Mouse (Mus musculus) heart, postnatal 0 days (tissue): Measurements from ENCODE around the gene Jsrp1. TPM values are rescaled to one million over a fixed set of nuclear protein-coding genes. Genes with fewer than 3 reads are reported as not detected.

Source experiments
- ATAC-seq: fragments of 200-750 bp; cut with Nextera tagmentation; 2 replicates; pipeline ENCODE4 v1.8.0; 2017; ENCODE audit warnings: low read depth, moderate number of reproducible peaks, moderate library complexity; ENCODE audit not compliant: insufficient read depth
- DNase-seq: peaks from one replicate; pipeline ENCODE4 v3.0.0-alpha.2; 2016; ENCODE audit warnings: low spot score
- H3K27ac ChIP-seq: fragments of 300-500 bp; sonication (generic); 2 replicates; pipeline ENCODE4 v1.5.1; 2014; ENCODE audit warnings: low read depth, mild to moderate bottlenecking
- H3K27me3 ChIP-seq: fragments of 300-500 bp; sonication (generic); 2 replicates; pipeline ENCODE4 v1.6.1; 2014; ENCODE audit warnings: low read length, mixed read lengths; ENCODE audit not compliant: control insufficient read depth, insufficient read depth
- H3K36me3 ChIP-seq: fragments of 300-500 bp; sonication (generic); replicated peaks from 2 replicates; pipeline ENCODE4 v1.6.1; 2014; ENCODE audit warnings: low read length, mixed read lengths; ENCODE audit not compliant: control insufficient read depth, insufficient read depth
- H3K4me1 ChIP-seq: fragments of 300-500 bp; sonication (generic); 2 replicates; pipeline ENCODE4 v1.6.1; 2014; ENCODE audit warnings: antibody characterized with exemption; ENCODE audit not compliant: control insufficient read depth, insufficient read depth
- H3K4me2 ChIP-seq: fragments of 300-500 bp; sonication (generic); 2 replicates; pipeline ENCODE4 v1.6.1; 2014; ENCODE audit warnings: low read depth, mild to moderate bottlenecking, low read length, moderate library complexity
- H3K4me3 ChIP-seq: fragments of 300-500 bp; sonication (generic); 2 replicates; pipeline ENCODE4 v1.5.1; 2014; ENCODE audit warnings: low read depth, low read length
- H3K9ac ChIP-seq: fragments of 300-500 bp; sonication (generic); replicated peaks from 2 replicates; pipeline ENCODE4 v1.6.1; 2014; ENCODE audit warnings: low read depth, low read length, mixed read lengths
- H3K9me3 ChIP-seq: fragments of 300-500 bp; sonication (generic); replicated peaks from 2 replicates; pipeline ENCODE4 v1.6.1; 2016; ENCODE audit warnings: low read length; ENCODE audit not compliant: control insufficient read depth
- CTCF ChIP-seq: IDR thresholded peaks from 2 replicates; pipeline ENCODE4 v1.5.1; 2016; ENCODE audit warnings: antibody characterized with exemption, control low read depth, low read depth
- EP300 ChIP-seq: IDR thresholded peaks from 2 replicates; pipeline ENCODE4 v1.6.1; 2016; ENCODE audit warnings: antibody characterized with exemption, low read depth
- WGBS: fragments of 180-500 bp; shearing (Covaris S2); extraction: QIAGEN DNeasy Blood & Tissue Kit; methylation state at CpG from one replicate; pipeline ENCODE4 v1.1.7; 2014; 5-methylcytosine and 5-hydroxymethylcytosine counted together
- polyA plus RNA-seq: library from polyadenylated mRNA; unstranded; fragments of >200 nt; fragmentation: Nextera tagmentation; extraction: Ambion mirVana; gene quantifications from 2 replicates; pipeline ENCODE4 v1.2.1, GENCODE M21; 2015
- total RNA-seq: library from RNA; depleted of rRNA; stranded (reverse); fragments of >200 nt; gene quantifications from 2 replicates; pipeline ENCODE4 v1.2.3, GENCODE M21; 2014; ENCODE audit warnings: low replicate concordance

The Jsrp1 gene
- total and polyA plus RNA-seq, 2 experiments from 2014 or later = 2.3 TPM; not detected in 1

DNA sequence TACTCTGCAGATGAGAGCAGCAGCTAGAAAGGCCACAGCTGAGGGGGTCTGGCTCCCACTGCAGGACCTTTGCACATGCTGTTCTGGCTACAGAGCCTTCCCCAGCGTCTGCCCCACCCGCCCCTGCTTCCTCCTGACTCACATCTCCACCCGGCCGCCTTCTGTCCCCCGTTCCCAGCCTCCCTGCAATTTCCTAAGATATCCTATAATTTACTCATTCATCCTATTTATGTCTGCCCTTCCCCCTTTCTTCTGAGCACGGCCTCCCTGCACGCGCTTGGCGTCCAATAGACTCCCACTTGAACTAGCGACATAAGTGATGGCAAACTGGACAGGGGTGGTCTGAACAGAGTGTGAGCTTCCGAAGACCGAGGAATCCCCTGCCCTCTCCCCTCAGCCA, 32.4 kb upstream of the Jsrp1 start:
- H3K27me3 ChIP-seq = peaks cover 30% of the 10 kb centered on the region
- H3K27ac ChIP-seq = no peak overlapping the region
- ATAC-seq = no peak
- H3K4me3 ChIP-seq = no peak overlapping the region
- H3K4me2 ChIP-seq = no peak overlapping the region
- no peaks in the 10 kb centered on the region for H3K9me3 ChIP-seq
- TF ChIP-seq CTCF (no peak), EP300 (no peak)
- H3K4me1 ChIP-seq = peaks cover 9% of the 10 kb centered on the region
- no peaks in the 10 kb centered on the region for H3K36me3 ChIP-seq
- H3K9ac ChIP-seq = no peak overlapping the region
- DNase-seq = no peak
- WGBS = 70% methylated on average over 12 of the region's 12 CpGs

DNA sequence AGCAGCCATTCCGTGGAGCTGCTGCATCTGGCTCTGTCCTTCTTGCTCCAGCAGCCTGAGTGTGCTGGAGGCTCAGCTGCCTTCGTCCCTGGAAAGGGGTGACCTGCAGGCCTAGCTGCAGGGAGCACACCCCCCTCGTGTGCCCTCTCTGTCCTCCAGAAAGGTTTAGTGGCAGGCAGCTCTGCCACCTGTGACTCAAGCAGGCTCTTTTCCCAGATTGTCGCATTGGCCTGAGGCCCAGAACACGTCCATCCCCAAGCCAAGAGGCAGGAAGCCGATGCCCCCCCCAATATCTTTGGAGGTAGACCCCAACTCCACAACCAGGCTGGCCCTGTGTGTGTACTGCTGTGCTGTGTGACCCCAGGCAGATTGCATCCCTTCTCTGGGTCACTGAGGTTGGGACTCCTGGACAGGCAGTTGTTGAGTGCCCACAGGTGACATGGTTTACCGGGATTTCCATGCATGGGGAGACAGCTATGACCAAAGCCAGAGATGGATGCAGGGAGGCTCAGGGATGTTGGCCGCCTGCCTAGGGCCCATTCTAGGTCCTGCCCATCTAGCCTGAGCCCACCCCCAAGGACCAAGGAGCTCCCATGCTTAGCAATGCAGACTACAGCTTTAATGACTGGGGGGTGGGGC, 31.9 kb upstream of the Jsrp1 start:
- H3K27ac ChIP-seq = no peak overlapping the region
- H3K9ac ChIP-seq = no peak overlapping the region
- 31% methylated on average over 8 of the region's 8 CpGs for WGBS
- DNase-seq = no peak
- no peaks in the 10 kb centered on the region for H3K36me3 ChIP-seq
- TF ChIP-seq EP300 (no peak), CTCF (no peak)
- no peak overlapping the region for H3K4me2 ChIP-seq
- peaks cover 9% of the 10 kb centered on the region for H3K4me1 ChIP-seq
- H3K27me3 ChIP-seq = peaks cover 30% of the 10 kb centered on the region
- no peak for ATAC-seq
- H3K4me3 ChIP-seq = no peak overlapping the region
- H3K9me3 ChIP-seq = no peaks in the 10 kb centered on the region

DNA sequence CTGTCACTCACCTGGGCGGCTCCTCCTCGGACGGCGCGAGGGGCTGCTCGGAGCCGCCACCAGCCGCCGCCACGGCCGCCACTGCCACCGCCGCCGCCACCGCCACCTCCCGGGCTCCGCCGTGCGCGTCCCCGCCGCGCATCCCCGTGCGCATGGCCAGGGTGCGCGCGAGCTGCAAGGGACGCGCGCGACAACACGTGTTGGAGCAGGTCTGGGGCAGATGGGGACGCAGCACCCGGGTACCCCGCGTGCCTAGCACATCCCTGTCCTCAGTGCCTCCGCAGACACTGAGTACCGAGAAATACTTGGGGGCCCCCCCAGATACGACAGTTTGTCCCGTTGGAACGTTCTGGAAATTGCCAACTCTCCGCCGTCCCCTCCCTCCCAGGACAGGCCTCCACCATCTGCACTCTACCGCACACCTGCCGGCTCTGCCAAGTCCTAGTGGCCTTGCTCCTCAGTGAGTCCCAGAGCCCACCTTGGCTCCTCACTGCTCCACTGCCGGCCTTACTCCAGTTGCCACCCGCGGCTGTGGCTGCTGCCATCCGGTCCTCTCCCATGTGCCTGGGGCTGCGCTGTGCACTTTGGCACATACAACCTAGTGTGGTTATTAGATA, 30.7 kb upstream of the Jsrp1 start, which contains the start of gene Lingo3:
Lingo3 (minus strand) TSS at position 109 of the 617 bp plus-strand sequence.
- WGBS = 6% methylated on average over 49 of the region's 51 CpGs
- H3K4me3 ChIP-seq = peak within 1 kb of the TSS; percentile 44
- no peak within 1 kb of the TSS for H3K27ac ChIP-seq
- ATAC-seq (peak; percentile 22; the same call in 1 of the 2 replicates), DNase-seq (no peak)
- TF ChIP-seq CTCF (no peak), EP300 (no peak)
- H3K9me3 ChIP-seq = no peaks in the 10 kb centered on the region
- peaks cover 30% of the 10 kb centered on the region for H3K27me3 ChIP-seq
- peak within 1 kb of the TSS; percentile 43 for H3K9ac ChIP-seq
- no peaks in the 10 kb centered on the region for H3K36me3 ChIP-seq
- H3K4me2 ChIP-seq = peak within 1 kb of the TSS; percentile 78
- H3K4me1 ChIP-seq = peaks cover 9% of the 10 kb centered on the region

- Histone ChIP-seq H3K27ac (no peak overlapping the region), H3K9me3 (no peaks in the 10 kb centered on the region), H3K36me3 (no peaks in the 10 kb centered on the region), H3K27me3 (peaks cover 30% of the 10 kb centered on the region), H3K4me2 (peak overlapping the region; percentile 78), H3K4me1 (peaks cover 9% of the 10 kb centered on the region; the same call in 1 of the 2 replicates), H3K9ac (peak overlapping the region; percentile 43), H3K4me3 (peak overlapping the region; percentile 44)
- DNase-seq (no peak), ATAC-seq (no peak)
- WGBS = 14% methylated on average over 32 of the region's 32 CpGs
- no peak for TF ChIP-seq EP300
- TF ChIP-seq CTCF = no peak
Measured at GRCm38 (mm10) chr10:80843087-80843930, 30.0 kb upstream of the Jsrp1 start.

GRCm38 (mm10) chr10:80842334-80842733, 29.0 kb upstream of the Jsrp1 start:
- H3K4me3 ChIP-seq = no peak overlapping the region
- no peaks in the 10 kb centered on the region for H3K36me3 ChIP-seq
- no peak overlapping the region for H3K4me2 ChIP-seq
- no peak overlapping the region for H3K9ac ChIP-seq
- no peaks in the 10 kb centered on the region for H3K9me3 ChIP-seq
- 80% methylated on average over 15 of the region's 15 CpGs for WGBS
- peaks cover 19% of the 10 kb centered on the region; the same call in 1 of the 2 replicates for H3K4me1 ChIP-seq
- ATAC-seq (no peak), DNase-seq (no peak)
- no peak for TF ChIP-seq CTCF
- no peak for TF ChIP-seq EP300
- peaks cover 30% of the 10 kb centered on the region for H3K27me3 ChIP-seq
- no peak overlapping the region for H3K27ac ChIP-seq
